Mouse (Mus musculus) olfactory bulb, adult 2 months (tissue): Measurements from ENCODE around the gene Bbc3.

Experiments
- CTCF ChIP-seq: fragments of 200-500 bp; IDR thresholded peaks from 2 replicates; pipeline ENCODE4 v1.5.1; 2012; ENCODE audit warnings: low read depth, mild to moderate bottlenecking, low read length, moderate library complexity; ENCODE audit not compliant: insufficient read depth
- POLR2A ChIP-seq: fragments of 200-500 bp; IDR thresholded peaks from 2 replicates; pipeline ENCODE4 v1.6.1; 2012; ENCODE audit warnings: mild to moderate bottlenecking, low read depth, low read length, moderate library complexity; ENCODE audit not compliant: insufficient read depth

DNA sequence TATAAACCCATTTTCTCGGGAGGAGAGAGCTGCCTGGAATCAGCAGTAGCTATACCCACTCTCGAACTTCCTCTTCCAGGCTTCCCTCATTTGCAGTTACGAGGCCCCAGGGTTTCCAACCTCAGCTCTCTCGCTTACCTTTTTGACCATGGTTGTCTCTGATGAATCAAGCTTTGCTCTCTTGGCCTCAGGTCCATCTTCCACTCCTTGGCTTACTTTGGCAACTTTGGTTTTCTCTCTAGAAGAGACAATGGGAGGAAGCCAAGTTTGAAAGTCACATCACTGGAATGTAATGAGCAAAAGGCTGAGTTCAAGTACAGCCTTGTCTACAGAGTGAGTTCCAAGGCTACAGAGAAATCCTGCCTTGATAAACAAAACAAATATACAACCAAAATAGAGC lies 58.5 kb downstream of the Bbc3 start:
- TF ChIP-seq POLR2A, result no peak
- no peak for TF ChIP-seq CTCF
